Mouse (Mus musculus) liver, postnatal 0 days (tissue): ENCODE measurements at regions not wholly inside any gene's neighbourhood (a gene's known extent, or its start where the extent isn't known, plus 50 kb on each side); places are given as distances from the start of the nearest gene placed in this dataset.

Experiments
- CTCF ChIP-seq: sonication (generic); IDR thresholded peaks from 2 replicates; pipeline ENCODE4 v1.5.1; 2016; ENCODE audit warnings: antibody characterized with exemption, low read depth
- EP300 ChIP-seq: IDR thresholded peaks from 2 replicates; pipeline ENCODE4 v1.6.1; 2016; ENCODE audit warnings: antibody characterized with exemption, low read depth, mild to moderate bottlenecking

- TF ChIP-seq CTCF (no peak), EP300 (no peak)
Measured at GRCm38 (mm10) chr10:99323358-99323757, 60.3 kb downstream of the Dusp6 start.
